Mouse (Mus musculus) urinary bladder, postnatal 4 days (tissue): ENCODE measurements around the gene Armc8.

Experiments
- DNase-seq, 2 experiments: peaks; one replicate each; pipeline ENCODE4 v3.0.0; 2021 to 2022; ENCODE audit warnings: low spot score in 2 of 2

Armc8 gene

GRCm38 (mm10) chr9:99505875-99506274 lies 62.8 kb downstream of the Armc8 start:
- no peak for DNase-seq

GRCm38 (mm10) chr9:99499336-99499735 lies 69.4 kb downstream of the Armc8 start:
- no peak for DNase-seq

- DNase-seq, result peak in 1 of 2 experiments; percentile 45
Measured at GRCm38 (mm10) chr9:99492634-99493200, 76.0 kb downstream of the Armc8 start.

GRCm38 (mm10) chr9:99491050-99491449 lies 77.6 kb downstream of the Armc8 start:
- peak in 1 of 2 experiments; percentile 20 for DNase-seq

GRCm38 (mm10) chr9:99487841-99488240 lies 80.9 kb downstream of the Armc8 start:
- DNase-seq, result peak in 1 of 2 experiments; percentile 10

- DNase-seq, result no peak
Measured at GRCm38 (mm10) chr9:99487126-99487695, 81.5 kb downstream of the Armc8 start.

GRCm38 (mm10) chr9:99485144-99485543 lies 83.6 kb downstream of the Armc8 start:
- DNase-seq, result no peak

- no peak for DNase-seq
Measured at GRCm38 (mm10) chr9:99484632-99485031, 84.1 kb downstream of the Armc8 start.

- DNase-seq, result no peak
Measured at GRCm38 (mm10) chr9:99483191-99483590, 85.5 kb downstream of the Armc8 start.

- DNase-seq, result no peak
Measured at GRCm38 (mm10) chr9:99480764-99481163, 87.9 kb downstream of the Armc8 start.

- no peak for DNase-seq
Measured at GRCm38 (mm10) chr9:99479181-99479711, 89.5 kb downstream of the Armc8 start.

- no peak for DNase-seq
Measured at GRCm38 (mm10) chr9:99471334-99471733, 97.4 kb downstream of the Armc8 start.

- no peak for DNase-seq
Measured at GRCm38 (mm10) chr9:99470347-99471092, 98.2 kb downstream of the Armc8 start.

- DNase-seq, result no peak
Measured at GRCm38 (mm10) chr9:99469681-99470273, 98.9 kb downstream of the Armc8 start.

GRCm38 (mm10) chr9:99468572-99468971 lies 100.1 kb downstream of the Armc8 start:
- DNase-seq, result no peak

GRCm38 (mm10) chr9:99464876-99465275 lies 103.8 kb downstream of the Armc8 start:
- no peak for DNase-seq

GRCm38 (mm10) chr9:99459730-99460129 lies 109.0 kb downstream of the Armc8 start:
- DNase-seq, result no peak

GRCm38 (mm10) chr9:99458529-99459208 lies 110.0 kb downstream of the Armc8 start:
- no peak for DNase-seq

GRCm38 (mm10) chr9:99454211-99454610 lies 114.5 kb downstream of the Armc8 start:
- DNase-seq, result no peak

- no peak for DNase-seq
Measured at GRCm38 (mm10) chr9:99451161-99451560, 117.5 kb downstream of the Armc8 start, which contains the start of gene Nme9. Nme9 (plus strand) TSS chr9:99451475.

- DNase-seq, result no peak
Measured at GRCm38 (mm10) chr9:99449886-99450647, 118.6 kb downstream of the Armc8 start.
